Mouse (Mus musculus) forebrain, postnatal 0 days (tissue): ENCODE results near the gene Cyp2c70. TPM values are rescaled to one million over a fixed set of nuclear protein-coding genes. Genes with fewer than 3 reads are reported as not detected.
"Not testable (repeated sequence)": the region's sequence is repeated elsewhere in the genome, so short reads cannot be mapped to it uniquely, and the experiment has no call there.

Experiments
- ATAC-seq: fragments of 200-750 bp; cut with Nextera tagmentation; 2 replicates; pipeline ENCODE4 v1.8.0; 2017; ENCODE audit warnings: mild to moderate bottlenecking, moderate library complexity
- DNase-seq: peaks from one replicate; pipeline ENCODE4 v3.0.0-alpha.2; 2015
- H3K27ac ChIP-seq: fragments of 300-500 bp; sonication (generic); 2 replicates; pipeline ENCODE4 v1.5.1; 2014; ENCODE audit warnings: low read depth, mild to moderate bottlenecking, antibody characterized with exemption, low read length, moderate library complexity, mixed read lengths
- H3K27me3 ChIP-seq: fragments of 300-500 bp; sonication (generic); 2 replicates; pipeline ENCODE4 v1.6.1; 2014; ENCODE audit warnings: mild to moderate bottlenecking, low read length, mixed read lengths; ENCODE audit not compliant: insufficient read depth
- H3K36me3 ChIP-seq: fragments of 300-500 bp; sonication (generic); 2 replicates; pipeline ENCODE4 v1.6.1; 2014; ENCODE audit warnings: mild to moderate bottlenecking, moderate library complexity; ENCODE audit not compliant: insufficient read depth
- H3K4me1 ChIP-seq: fragments of 300-500 bp; sonication (generic); 2 replicates; pipeline ENCODE4 v1.6.1; 2014; ENCODE audit warnings: antibody characterized with exemption; ENCODE audit not compliant: insufficient read depth
- H3K4me2 ChIP-seq: fragments of 300-500 bp; sonication (generic); 2 replicates; pipeline ENCODE4 v1.6.1; 2014; ENCODE audit warnings: low read depth, mild to moderate bottlenecking, moderate library complexity
- H3K4me3 ChIP-seq: fragments of 300-500 bp; sonication (generic); 2 replicates; pipeline ENCODE4 v1.5.1; 2014; ENCODE audit warnings: low read depth, low read length, mixed read lengths
- H3K9ac ChIP-seq: fragments of 300-500 bp; sonication (generic); 2 replicates; pipeline ENCODE4 v1.6.1; 2014; ENCODE audit warnings: mild to moderate bottlenecking
- H3K9me3 ChIP-seq: fragments of 300-500 bp; sonication (generic); 2 replicates; pipeline ENCODE4 v1.6.1; 2016; ENCODE audit warnings: low read length
- WGBS: fragments of 180-500 bp; shearing (Covaris S2); extraction: QIAGEN DNeasy Blood & Tissue Kit; methylation state at CpG from one replicate; pipeline ENCODE4 v1.1.7; 2014; 5-methylcytosine and 5-hydroxymethylcytosine counted together
- polyA plus RNA-seq: library from polyadenylated mRNA; unstranded; fragments of >200 nt; fragmentation: Nextera tagmentation; extraction: Ambion mirVana; gene quantifications from 2 replicates; pipeline ENCODE4 v1.2.1, GENCODE M21; 2015
- total RNA-seq: library from RNA; depleted of rRNA; stranded (reverse); fragments of >200 nt; gene quantifications from 2 replicates; pipeline ENCODE4 v1.2.3, GENCODE M21; 2014; rRNA removed

The Cyp2c70 gene
- total and polyA plus RNA-seq, 2 experiments from 2014 or later: not detected

DNA sequence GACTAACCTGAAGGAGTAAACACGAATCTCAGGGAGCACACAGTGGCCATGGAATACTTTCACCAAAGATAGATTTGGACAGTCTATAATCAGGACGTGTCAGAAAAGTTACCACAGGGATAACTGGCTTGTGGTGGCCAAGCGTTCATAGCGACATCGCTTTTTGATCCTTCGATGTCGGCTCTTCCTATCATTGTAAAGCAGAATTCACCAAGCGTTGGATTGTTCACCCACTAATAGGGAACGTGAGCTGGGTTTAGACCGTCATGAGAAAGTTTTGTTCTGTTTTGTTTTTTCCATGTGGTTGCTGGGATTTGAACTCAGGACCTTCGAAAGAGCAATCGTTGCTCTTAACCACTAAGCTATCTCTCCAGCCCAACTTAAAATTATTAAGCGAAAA is 67.5 kb downstream of the Cyp2c70 start:
- WGBS: 83% methylated on average over 13 of the region's 13 CpGs
- not testable (repeated sequence) for H3K4me3 ChIP-seq, H3K4me1 ChIP-seq, DNase-seq, H3K4me2 ChIP-seq, H3K27me3 ChIP-seq, H3K9me3 ChIP-seq, H3K36me3 ChIP-seq, ATAC-seq, H3K9ac ChIP-seq, H3K27ac ChIP-seq

Other genes starting within 250 kb of the Cyp2c70 start
- not detected in 2 replicates for gene Cyp2c37, start 194.9 kb downstream of the Cyp2c70 start, total RNA-seq
- not detected in 2 replicates for gene Cyp2c37, start 194.9 kb downstream of the Cyp2c70 start, polyA plus RNA-seq
- not detected in 2 replicates for gene Cyp2c54, start 113.5 kb downstream of the Cyp2c70 start, total RNA-seq
- gene Cyp2c54, start 113.5 kb downstream of the Cyp2c70 start, polyA plus RNA-seq: not detected in 2 replicates
- not detected in 2 replicates for gene Cyp2c50, start 97.6 kb downstream of the Cyp2c70 start, total RNA-seq
- gene Cyp2c50, start 97.6 kb downstream of the Cyp2c70 start, polyA plus RNA-seq: not detected in 2 replicates
- 1.4 and 2.8 TPM in 2 replicates for gene Pdlim1, start 84.5 kb upstream of the Cyp2c70 start, total RNA-seq
- 6.6 and 7.0 TPM in 2 replicates for gene Pdlim1, start 84.5 kb upstream of the Cyp2c70 start, polyA plus RNA-seq